Mouse (Mus musculus) lung, embryonic 14.5 days (tissue): Measurements from ENCODE around the gene Igfbp2. TPM values are rescaled to one million over a fixed set of nuclear protein-coding genes. Genes with fewer than 3 reads are reported as not detected.

Experiments
- ATAC-seq: fragments of 200-750 bp; cut with Nextera tagmentation; 2 replicates; pipeline ENCODE4 v1.8.0; 2017; ENCODE audit warnings: mild to moderate bottlenecking, moderate TSS enrichment, moderate library complexity; ENCODE audit not compliant: insufficient read depth
- DNase-seq: peaks from one replicate; pipeline ENCODE4 v3.0.0-alpha.2; 2015
- H3K27ac ChIP-seq: fragments of 300-500 bp; sonication (generic); 2 replicates; pipeline ENCODE4 v1.5.1; 2014; ENCODE audit warnings: low read depth, mild to moderate bottlenecking, moderate library complexity
- H3K27me3 ChIP-seq: fragments of 300-500 bp; sonication (generic); 2 replicates; pipeline ENCODE4 v1.6.1; 2014; ENCODE audit warnings: low read length, control low read depth; ENCODE audit not compliant: insufficient read depth
- H3K36me3 ChIP-seq: fragments of 300-500 bp; sonication (generic); 2 replicates; pipeline ENCODE4 v1.6.1; 2014; ENCODE audit warnings: control low read depth; ENCODE audit not compliant: insufficient read depth
- H3K4me1 ChIP-seq: fragments of 300-500 bp; sonication (generic); 2 replicates; pipeline ENCODE4 v1.6.1; 2014; ENCODE audit warnings: antibody characterized with exemption, control low read depth; ENCODE audit not compliant: insufficient read depth
- H3K4me2 ChIP-seq: fragments of 300-500 bp; sonication (generic); 2 replicates; pipeline ENCODE4 v1.6.1; 2014; ENCODE audit warnings: mild to moderate bottlenecking
- H3K4me3 ChIP-seq: fragments of 300-500 bp; sonication (generic); 2 replicates; pipeline ENCODE4 v1.5.1; 2014; ENCODE audit warnings: low read depth, low read length
- H3K9ac ChIP-seq: fragments of 300-500 bp; sonication (generic); 2 replicates; pipeline ENCODE4 v1.6.1; 2014
- H3K9me3 ChIP-seq: fragments of 300-500 bp; sonication (generic); 2 replicates; pipeline ENCODE4 v1.6.1; 2016; ENCODE audit warnings: low read depth, low read length, control low read depth
- CTCF ChIP-seq: IDR thresholded peaks from 2 replicates; pipeline ENCODE4 v1.5.1; 2016; ENCODE audit warnings: antibody characterized with exemption, low read depth
- WGBS: fragments of 180-500 bp; shearing (Covaris S2); extraction: QIAGEN DNeasy Blood & Tissue Kit; methylation state at CpG from one replicate; pipeline ENCODE4 v1.1.7; 2014; 5-methylcytosine and 5-hydroxymethylcytosine counted together
- polyA plus RNA-seq: library from polyadenylated mRNA; unstranded; fragments of >200 nt; fragmentation: Nextera tagmentation; extraction: Ambion mirVana; gene quantifications from 2 replicates; pipeline ENCODE4 v1.2.1, GENCODE M21; 2014

The Igfbp2 gene
- polyA plus RNA-seq, 1 experiment from 2014 or later, result 352 TPM

DNA sequence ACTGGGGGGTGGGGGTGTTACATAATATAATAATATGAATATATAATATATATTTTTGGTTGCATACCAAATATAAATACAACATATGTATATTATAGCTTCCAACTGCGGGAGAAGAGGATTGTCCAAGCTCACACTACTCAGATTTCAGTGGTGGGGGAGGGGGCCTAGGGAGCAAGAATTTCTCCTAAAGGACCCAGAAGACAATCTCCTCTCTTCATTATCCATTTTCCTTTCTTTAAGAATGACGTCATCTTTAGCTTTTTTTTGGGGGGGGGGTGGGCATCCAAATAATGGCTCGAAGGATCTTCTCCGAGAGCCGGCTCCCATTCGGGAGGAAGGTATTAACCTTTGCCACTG is 47.0 kb downstream of the Igfbp2 start:
- no peaks in the 10 kb centered on the region; the same call in 1 of the 2 replicates for H3K4me1 ChIP-seq
- H3K9me3 ChIP-seq, result no peaks in the 10 kb centered on the region
- H3K27me3 ChIP-seq, result peaks cover 14% of the 10 kb centered on the region
- no peak for TF ChIP-seq CTCF
- H3K4me2 ChIP-seq, result peak overlapping the region; percentile 87
- peak overlapping the region; percentile 59 for H3K4me3 ChIP-seq
- peak overlapping the region; percentile 55; the same call in 1 of the 2 replicates for H3K27ac ChIP-seq
- no peak for DNase-seq
- ATAC-seq, result peak; percentile 6; the same call in 1 of the 2 replicates
- H3K36me3 ChIP-seq, result peaks cover 8% of the 10 kb centered on the region
- 0% methylated on average over 6 of the region's 6 CpGs for WGBS
- peak overlapping the region; percentile 47; the same call in 1 of the 2 replicates for H3K9ac ChIP-seq

GRCm38 (mm10) chr1:72871697-72872411 is 47.6 kb downstream of the Igfbp2 start:
- no peak for TF ChIP-seq CTCF
- Histone ChIP-seq H3K27ac (peak overlapping the region; percentile 55), H3K4me3 (peak overlapping the region; percentile 59), H3K9ac (peak overlapping the region; percentile 47), H3K27me3 (peaks cover 14% of the 10 kb centered on the region), H3K9me3 (no peaks in the 10 kb centered on the region), H3K4me1 (no peaks in the 10 kb centered on the region; the same call in 1 of the 2 replicates), H3K4me2 (peak overlapping the region; percentile 87), H3K36me3 (peaks cover 6% of the 10 kb centered on the region)
- WGBS, result under 1% methylated on average over 34 of the region's 34 CpGs
- ATAC-seq (no peak), DNase-seq (peak; percentile 55)

GRCm38 (mm10) chr1:72872521-72872920 is 48.2 kb downstream of the Igfbp2 start:
- H3K27ac ChIP-seq, result peak overlapping the region; percentile 93; the same call in 1 of the 2 replicates
- peak overlapping the region; percentile 87 for H3K4me2 ChIP-seq
- H3K27me3 ChIP-seq, result peaks cover 14% of the 10 kb centered on the region
- under 1% methylated on average over 8 of the region's 8 CpGs for WGBS
- peak overlapping the region; percentile 74; the same call in 1 of the 2 replicates for H3K9ac ChIP-seq
- H3K4me1 ChIP-seq, result no peaks in the 10 kb centered on the region; the same call in 1 of the 2 replicates
- no peaks in the 10 kb centered on the region for H3K9me3 ChIP-seq
- H3K36me3 ChIP-seq, result peaks cover 1% of the 10 kb centered on the region; the same call in 1 of the 2 replicates
- no peak for TF ChIP-seq CTCF
- H3K4me3 ChIP-seq, result peak overlapping the region; percentile 59
- DNase-seq (peak; percentile 83), ATAC-seq (peak; percentile 50)

- WGBS, result under 1% methylated on average over 16 of the region's 16 CpGs
- DNase-seq (peak; percentile 40), ATAC-seq (no peak)
- Histone ChIP-seq H3K4me3 (peak overlapping the region; percentile 59), H3K4me1 (no peaks in the 10 kb centered on the region; the same call in 1 of the 2 replicates), H3K27me3 (peaks cover 14% of the 10 kb centered on the region), H3K27ac (peak overlapping the region; percentile 93), H3K36me3 (no peaks in the 10 kb centered on the region), H3K4me2 (peak overlapping the region; percentile 87), H3K9ac (peak overlapping the region; percentile 74), H3K9me3 (no peaks in the 10 kb centered on the region)
- TF ChIP-seq CTCF, result no peak
Observed at GRCm38 (mm10) chr1:72873078-72873477, 48.8 kb downstream of the Igfbp2 start.

DNA sequence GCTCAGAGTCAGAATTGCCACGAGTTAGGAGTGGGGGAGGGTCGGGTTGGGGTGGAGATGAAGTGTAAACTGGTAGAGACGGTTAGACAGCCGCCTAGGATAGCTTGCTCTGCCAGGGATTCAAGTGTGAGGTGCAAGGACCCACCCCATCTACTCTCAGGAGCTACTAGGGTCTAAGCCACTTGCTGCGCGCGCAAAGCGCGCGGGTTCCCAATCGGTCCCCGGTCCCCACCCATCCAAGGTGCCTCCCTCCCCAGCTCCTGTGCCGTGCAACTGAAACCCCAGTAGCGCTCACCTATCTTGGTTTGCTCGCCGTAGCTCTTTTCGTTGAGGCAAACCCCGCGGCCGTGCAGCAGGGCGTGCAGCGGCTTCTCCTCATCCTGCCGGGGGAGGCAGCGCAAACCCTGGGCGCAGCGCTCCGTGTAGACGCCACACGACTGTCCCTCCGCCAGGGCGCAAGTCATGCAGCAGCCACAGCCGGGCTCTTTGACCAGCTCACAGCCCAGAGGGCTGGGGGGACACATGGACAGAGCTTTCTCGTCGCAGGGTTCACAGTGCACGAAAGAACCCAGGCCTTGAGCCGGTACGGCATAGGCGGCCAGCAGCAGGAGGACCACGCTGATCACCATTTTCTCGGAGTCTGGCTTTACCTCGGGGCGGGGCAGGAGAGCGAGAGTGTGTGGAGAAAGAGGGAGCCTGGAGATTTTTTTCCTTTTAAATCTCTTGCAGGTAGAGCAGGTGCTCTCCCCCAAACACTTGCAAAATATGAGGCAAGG is 49.4 kb downstream of the Igfbp2 start:
- TF ChIP-seq CTCF, result peak; percentile 32; the same call in 1 of the 2 replicates
- peak overlapping the region; percentile 59 for H3K4me3 ChIP-seq
- peak; percentile 70 for DNase-seq
- H3K9ac ChIP-seq, result peak overlapping the region; percentile 74
- H3K27ac ChIP-seq, result peak overlapping the region; percentile 93
- peaks cover 2% of the 10 kb centered on the region; the same call in 1 of the 2 replicates for H3K4me1 ChIP-seq
- H3K36me3 ChIP-seq, result no peaks in the 10 kb centered on the region
- under 1% methylated on average over 43 of the region's 43 CpGs for WGBS
- no peaks in the 10 kb centered on the region for H3K9me3 ChIP-seq
- peaks cover 14% of the 10 kb centered on the region for H3K27me3 ChIP-seq
- H3K4me2 ChIP-seq, result peak overlapping the region; percentile 87
- no peak for ATAC-seq

DNA sequence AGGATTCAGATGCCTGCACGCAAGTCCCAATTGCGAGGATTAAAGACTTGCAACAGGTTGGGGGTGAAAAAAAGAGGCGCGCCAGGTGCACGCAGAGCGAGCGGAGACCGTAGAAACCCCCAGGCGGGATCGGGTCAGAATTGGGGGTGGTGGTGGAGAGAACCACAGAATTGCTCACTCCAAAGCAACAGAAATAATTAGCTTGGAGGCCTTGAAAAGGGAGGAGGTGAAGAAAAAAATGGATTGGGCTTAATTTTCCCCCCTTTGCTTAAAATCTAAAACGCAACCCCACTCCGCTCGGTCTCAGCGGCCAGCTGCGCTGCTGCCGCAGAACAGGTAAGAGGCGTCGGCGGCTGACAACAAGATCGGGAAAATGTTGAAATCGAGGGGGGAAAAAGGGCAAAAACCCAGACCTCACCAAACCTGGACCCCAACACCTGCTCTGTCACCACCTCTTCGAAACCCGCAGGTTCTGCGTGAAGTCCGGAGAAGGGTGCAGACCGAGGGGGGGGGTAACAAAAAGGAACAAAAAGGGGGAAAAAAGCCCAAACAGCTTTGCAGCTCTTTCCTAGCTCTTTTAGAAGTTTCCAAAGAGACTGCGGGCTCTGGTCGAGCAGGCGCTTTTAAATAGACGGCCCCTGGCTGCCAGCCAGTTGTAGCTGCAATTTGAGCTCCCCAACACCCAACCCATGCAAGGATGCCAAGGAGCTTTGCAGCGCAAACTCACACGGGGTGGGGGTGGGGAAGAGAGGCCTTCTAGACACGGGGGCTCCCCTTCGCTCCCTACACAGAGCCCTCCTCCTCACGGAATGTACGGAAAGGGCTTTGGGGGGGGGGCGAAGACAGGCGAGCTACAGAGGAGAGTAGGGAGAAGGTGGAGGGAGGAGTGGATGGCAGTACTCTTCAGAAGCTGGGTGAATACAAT is 50.2 kb downstream of the Igfbp2 start, which contains the start of gene Igfbp5:
Igfbp5 (minus strand) TSS at position 598 of the 925 bp plus-strand sequence.
- Histone ChIP-seq H3K9me3 (no peaks in the 10 kb centered on the region), H3K4me1 (peaks cover 4% of the 10 kb centered on the region; the same call in 1 of the 2 replicates), H3K36me3 (no peaks in the 10 kb centered on the region), H3K27ac (peak within 1 kb of the TSS; percentile 93), H3K4me2 (peak within 1 kb of the TSS; percentile 87), H3K27me3 (peaks cover 14% of the 10 kb centered on the region), H3K9ac (peak within 1 kb of the TSS; percentile 74), H3K4me3 (peak within 1 kb of the TSS; percentile 59)
- no peak for TF ChIP-seq CTCF
- ATAC-seq, result peak; percentile 57
- WGBS, result 1% methylated on average over 38 of the region's 38 CpGs
- peak; percentile 97 for DNase-seq
